Mouse (Mus musculus) lung, adult 2 months (tissue): ENCODE measurements around the gene Col8a2.

Experiments used
- CTCF ChIP-seq: fragments of 200-500 bp; IDR thresholded peaks from 2 replicates; pipeline ENCODE4 v1.5.1; 2011; ENCODE audit warnings: mild to moderate bottlenecking, low read length, control low read depth; ENCODE audit not compliant: insufficient read depth
- POLR2A ChIP-seq: fragments of 200-500 bp; IDR thresholded peaks from 2 replicates; pipeline ENCODE4 v1.6.1; 2011; ENCODE audit warnings: low read depth, mild to moderate bottlenecking, control low read depth, low read length, borderline replicate concordance; ENCODE audit errors: extremely low read depth

GRCm38 (mm10) chr4:126278961-126279360 is 7.6 kb upstream of the Col8a2 start:
- TF ChIP-seq POLR2A, result no peak
- TF ChIP-seq CTCF, result no peak
